Mouse (Mus musculus) c-Kit-positive CD71-positive TER-119-negative erythroid progenitor cells, embryonic 14.5 days (primary cell): ENCODE measurements around the gene Smoc1.

Experiments used
- DNase-seq: peaks from one replicate; pipeline ENCODE4 v3.0.0-alpha.2; 2013; ENCODE audit warnings: low read depth

The Smoc1 gene

DNA sequence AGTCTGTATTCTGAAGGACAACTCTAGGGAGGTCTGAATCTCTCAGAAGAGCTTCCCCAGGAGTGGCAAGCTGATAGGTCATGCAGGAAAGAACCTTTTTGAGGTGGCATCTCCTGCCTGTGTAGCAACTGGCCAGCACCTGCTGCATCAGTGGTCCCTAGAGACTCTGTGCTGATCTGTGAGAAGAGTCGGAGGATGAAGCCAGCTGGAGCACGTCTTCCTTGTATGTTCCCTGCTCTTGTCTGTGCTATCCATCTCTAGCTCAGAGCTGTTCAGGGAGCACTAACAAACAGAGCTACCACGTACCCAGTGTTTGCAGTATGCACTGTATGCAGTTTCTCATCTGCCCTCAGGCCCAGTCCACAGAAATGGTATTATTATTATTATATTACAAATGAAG lies 54.4 kb downstream of the Smoc1 start:
- no peak for DNase-seq

DNA sequence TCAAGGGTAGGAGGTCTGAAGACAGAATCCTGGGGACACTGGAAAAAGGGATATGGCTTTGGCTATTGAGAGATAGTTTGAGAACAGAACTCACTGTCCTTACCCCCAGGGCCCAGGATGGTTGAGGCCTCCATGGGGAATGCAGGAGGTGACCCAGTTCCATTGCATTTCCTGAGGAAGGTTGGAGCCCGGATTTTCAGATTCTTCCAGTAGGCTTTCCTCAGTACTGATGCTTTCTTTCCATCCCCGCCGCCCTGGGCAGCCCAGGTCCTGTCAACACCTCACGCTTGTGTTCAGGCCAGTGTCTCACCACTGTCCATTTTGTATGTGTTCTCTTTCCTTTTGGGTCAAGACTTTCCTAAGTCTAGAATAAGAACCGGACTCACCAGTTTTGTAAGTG lies 56.5 kb downstream of the Smoc1 start:
- DNase-seq, result no peak

DNA sequence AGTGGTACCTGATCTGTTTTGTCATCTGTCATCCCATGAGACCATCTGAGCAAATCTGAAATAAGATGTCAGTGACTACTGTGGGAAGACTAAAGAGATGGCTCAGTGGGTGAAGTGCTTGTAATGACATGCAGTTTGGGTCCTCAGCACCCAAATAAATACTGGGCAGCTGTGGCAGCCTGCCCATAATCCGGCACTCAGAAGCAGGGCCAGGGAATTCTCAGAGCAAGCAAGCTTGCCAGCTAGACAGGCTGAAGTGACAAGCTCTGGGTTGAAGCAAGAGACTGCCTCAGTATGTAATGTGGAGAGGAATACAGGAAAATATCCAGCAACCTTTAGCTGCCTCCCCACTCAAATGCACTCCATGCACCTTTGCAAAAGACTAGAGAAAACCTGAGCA lies 58.6 kb downstream of the Smoc1 start:
- no peak for DNase-seq

DNA sequence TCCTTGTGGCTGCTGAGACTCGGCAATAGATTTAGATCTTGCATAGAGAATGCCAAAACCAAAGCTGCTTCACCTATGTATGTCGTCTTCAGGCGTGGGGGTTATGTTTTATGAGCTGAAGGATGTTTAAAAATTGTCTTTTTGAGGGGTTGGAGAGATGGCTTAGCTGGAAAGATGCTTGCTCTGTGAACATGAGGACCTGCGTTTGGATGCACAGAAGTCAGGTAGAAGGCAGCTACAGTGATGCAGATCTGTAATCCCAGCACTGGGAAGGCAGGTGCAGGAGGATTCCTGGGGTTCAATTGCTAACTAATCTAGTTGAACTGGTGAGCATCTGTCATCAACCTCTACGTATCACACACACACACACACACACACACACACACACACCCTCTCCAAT lies 61.5 kb downstream of the Smoc1 start:
- no peak for DNase-seq

DNA sequence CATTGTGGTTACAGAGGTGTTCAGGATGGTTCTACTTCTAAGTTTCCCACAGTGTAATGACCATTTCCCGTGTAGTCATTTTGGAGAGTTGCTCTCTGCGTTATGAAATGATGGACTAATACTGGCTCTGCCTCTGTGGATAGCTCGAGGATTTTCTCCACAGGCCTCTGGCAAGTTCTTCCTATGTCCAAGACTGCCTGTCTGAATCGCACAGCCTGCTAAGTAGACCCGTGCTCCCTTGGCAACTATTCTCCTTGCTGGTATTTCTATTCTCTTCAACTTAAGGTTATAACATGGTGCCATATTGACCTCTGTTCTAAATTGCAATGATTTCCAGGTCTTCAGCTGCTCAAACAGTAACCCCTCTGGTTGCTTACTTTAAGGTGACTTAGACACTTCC lies 65.0 kb downstream of the Smoc1 start:
- DNase-seq, result no peak

DNA sequence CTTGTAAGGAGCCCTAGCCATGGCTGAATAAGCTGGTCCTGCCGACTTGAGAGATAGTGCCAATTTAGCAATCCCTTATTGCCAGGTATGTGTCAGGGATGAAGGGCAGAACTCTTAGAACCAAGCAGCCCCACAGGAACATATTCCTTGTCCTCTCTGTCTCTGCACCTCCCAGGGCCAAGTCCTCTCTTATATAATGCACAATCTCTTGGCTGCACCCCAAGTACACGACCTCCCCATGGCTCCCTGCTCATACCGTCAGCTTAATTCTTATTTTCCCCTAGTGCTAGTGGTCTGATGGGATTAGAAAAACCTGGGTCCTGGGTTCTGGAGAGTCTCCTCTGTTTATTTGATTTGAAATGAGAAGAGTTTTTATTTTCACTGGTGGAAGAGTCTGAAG lies 66.0 kb downstream of the Smoc1 start:
- no peak for DNase-seq

DNA sequence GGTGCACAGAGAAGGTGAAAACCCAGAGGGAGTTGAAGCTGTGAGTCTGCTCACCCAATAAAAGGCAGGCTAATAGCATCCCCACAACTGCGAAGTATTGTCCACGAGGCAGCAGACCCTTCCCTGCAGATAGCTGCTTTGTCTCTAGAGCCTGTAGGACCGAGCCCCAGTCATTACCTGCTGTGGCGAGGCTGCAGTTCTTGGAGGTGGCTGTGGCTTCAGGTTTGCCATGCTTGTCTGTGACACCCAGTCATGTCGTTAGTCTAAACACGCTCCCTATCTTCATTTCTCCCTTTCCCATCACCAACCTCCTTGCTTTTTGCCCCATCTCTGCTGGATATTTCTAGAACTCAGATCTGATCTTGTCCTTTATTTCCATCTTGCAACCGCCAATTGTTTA lies 66.6 kb downstream of the Smoc1 start:
- no peak for DNase-seq

DNA sequence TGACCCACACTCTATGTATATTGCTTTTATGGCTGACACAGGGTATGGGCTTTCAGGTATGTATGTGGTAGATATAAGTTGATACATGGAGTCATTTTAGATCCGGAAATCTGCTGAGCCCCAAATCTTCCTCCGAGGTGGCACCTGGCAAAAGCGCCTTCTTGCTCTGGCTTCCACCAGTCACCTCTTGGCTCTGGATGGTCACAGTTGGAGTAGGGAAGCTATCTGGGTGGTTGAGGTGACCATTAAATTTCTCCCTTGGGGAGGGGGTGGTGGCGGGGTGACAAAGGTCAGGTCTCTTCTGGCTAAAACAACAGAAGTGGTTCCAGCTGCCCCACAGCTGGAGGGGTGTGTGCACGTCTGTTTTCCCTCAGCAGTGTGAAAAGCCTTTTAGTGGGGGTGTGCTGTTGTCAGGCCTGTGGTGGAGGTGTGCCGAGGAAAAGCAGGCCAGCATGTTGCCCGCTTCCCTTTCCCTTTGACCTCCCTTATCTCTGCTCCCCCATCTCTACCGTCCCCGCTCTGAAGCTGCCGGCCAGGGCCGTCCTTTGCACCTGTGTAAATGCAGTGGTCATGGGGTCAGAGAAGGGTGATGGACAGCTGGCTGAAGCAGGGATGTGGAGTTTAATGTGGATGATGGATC lies 68.3 kb downstream of the Smoc1 start:
- no peak for DNase-seq

DNA sequence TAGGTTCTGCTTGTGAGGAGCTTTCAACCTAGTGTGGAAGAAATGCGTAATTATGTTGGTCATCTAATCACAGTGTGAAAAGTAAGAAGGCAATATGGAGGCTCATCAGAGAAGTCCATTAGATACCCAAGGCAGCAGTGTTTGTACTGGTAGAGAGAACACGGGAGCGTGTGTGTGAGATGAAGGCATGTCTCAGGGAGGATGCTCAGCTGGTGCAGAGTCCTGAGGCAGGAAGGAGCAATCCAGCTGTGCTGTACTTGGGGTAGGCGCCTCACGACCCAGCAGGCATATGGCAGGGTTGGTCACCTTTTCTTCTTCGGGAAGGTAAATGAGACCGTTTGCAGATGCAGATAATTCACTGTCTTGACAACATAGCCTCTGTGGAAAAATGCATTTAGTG lies 70.7 kb downstream of the Smoc1 start:
- no peak for DNase-seq

DNA sequence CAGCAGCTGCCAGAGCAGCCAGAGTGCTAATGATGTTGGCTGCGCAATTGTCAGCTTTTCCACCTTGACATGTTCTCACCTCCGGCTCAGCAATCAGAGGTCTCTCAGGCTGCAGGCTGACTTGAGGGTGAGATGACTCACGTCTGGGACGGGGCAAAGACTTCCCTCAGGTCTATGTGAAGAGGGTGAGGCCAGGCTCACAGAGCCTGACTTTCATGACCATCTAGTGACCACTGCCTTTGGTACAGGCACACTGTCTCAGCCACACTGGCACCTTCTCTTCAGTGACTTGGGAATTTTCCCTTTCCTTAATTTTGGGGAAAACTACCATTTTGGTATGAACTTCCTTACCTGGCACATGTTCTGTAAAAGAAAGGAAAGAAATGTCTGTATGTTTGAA lies 71.1 kb downstream of the Smoc1 start:
- no peak for DNase-seq

DNA sequence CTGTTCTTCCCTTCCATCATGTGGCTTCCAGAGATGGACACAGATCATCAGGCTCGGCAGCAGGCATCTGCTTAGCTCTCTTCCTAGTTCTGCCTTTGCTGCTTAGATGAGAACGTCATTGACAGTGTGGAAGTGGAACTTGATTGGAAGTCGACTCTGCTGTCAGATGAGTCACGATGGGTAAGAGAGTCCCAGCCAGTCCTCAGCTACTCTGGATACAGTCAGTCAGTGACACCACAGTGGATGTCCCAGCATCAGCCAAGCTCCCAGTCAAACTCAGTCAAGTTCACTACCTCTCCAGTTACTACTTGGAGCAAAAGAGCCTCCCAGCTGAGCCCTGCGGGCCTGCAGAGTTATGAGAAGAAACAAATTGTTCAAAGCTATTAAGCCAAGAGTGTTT lies 72.6 kb downstream of the Smoc1 start:
- no peak for DNase-seq

DNA sequence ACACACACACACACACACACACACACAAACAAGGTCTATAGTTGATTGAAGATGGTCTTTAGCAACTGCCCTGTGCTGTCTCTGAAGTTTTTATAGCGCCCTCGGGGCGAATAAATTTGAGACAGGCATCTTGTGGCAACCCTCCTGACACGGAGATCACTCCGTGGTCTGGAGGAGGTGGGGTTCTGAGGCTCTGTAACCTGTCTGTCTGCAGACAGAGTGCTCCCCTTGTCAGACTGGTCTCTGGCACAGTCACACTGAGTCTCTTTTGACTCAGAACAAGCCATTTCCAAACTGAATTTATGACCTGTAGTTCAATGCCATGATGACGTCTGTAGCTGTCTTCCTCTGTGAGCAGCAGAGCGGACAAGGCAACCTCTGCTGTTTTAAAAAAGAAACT lies 75.1 kb downstream of the Smoc1 start:
- no peak for DNase-seq

DNA sequence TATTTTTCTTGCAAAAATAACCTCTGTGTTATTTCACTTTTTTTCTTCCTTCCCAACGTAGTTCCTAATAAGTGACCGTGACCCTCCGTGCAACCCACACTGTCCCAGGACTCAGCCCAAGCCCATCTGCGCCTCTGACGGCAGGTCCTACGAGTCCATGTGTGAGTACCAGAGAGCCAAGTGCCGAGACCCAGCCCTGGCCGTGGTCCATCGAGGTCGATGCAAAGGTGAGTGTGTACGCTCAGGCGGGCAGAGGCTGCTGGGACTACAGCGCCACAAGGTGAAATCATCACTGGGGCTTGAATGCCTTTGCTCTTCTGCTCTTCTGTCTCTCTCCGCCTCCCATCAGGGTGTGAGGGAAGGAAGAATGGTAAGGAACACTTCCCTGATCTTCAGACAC lies 77.9 kb downstream of the Smoc1 start:
- DNase-seq, result no peak

DNA sequence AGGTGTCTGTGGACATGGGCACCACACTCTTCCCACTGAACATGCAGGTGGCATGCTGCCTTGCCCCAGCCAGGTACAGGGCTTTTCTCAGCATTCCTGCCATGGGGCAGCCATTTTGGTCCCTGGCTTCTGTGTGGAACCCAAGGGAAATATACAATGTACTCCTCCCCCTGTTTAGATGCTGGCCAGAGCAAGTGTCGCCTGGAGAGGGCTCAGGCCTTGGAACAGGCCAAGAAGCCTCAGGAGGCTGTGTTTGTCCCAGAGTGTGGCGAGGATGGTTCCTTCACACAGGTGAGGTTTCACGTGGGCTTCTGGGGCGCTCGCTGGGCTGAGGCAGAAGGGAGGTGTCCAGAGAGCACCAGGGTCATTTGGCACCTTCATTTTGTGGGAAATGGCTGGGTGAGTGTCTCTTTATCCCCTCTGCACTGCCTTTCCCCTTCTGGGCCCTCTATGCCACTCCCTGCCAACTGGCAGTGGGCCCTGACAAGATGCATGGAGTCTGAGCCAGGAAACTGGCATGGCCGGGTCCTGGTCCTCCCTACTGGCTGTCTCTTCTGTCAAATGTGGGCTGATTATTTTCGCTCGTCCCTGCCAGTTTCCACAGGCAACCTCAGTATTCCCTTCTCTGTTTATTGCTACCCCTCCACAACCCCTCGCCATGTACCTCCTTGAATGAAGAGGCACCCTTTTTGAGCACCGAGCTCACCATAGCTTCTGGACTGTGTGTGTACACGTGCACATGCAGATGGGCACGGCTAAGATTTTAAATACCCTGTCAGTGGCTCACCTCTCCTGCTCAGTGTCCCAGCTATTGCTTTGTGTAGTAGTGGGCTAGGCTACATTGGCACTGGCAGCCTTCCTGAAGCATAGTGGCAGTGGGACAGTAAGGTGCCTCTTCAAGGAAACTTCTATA lies 79.4 kb downstream of the Smoc1 start:
- DNase-seq, result no peak

DNA sequence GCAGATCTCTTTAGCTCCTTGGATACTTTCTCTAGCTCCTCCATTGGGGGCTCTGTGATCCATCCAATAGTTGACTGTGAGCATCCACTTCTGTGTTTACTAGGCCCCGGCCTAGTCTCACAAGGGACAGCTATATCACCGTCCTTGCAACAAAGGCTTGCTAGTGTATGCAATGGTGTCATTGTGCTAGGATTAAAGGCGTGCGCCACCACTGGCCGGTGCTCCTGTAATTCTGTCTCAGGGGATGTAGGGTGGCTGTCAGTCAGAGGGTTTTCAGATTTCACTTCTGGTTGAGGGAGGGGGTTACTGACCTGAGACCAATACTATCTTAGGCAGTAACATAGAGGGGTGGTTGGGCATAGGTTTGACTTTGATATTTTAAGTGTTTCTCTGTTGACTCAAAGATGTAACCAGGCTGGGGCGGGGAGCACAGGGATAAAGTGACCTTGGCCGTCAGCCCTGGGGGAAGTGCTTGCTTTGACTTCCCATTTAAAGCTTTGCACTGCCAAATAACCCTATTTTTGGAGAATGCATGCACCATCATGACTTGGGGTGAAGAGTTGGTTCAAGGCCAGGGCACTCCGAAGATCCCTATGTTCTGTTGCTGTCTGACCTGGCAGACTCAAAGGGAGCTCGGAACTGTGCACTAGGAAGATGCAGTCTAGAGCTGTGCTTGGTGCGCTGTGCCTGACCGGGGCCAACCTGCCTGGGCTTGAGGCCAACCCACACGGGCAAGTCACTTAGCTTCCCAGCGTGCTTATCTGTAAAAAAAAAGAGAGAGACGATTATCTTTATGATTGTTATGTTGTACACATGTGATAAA lies 80.9 kb downstream of the Smoc1 start:
- no peak for DNase-seq

DNA sequence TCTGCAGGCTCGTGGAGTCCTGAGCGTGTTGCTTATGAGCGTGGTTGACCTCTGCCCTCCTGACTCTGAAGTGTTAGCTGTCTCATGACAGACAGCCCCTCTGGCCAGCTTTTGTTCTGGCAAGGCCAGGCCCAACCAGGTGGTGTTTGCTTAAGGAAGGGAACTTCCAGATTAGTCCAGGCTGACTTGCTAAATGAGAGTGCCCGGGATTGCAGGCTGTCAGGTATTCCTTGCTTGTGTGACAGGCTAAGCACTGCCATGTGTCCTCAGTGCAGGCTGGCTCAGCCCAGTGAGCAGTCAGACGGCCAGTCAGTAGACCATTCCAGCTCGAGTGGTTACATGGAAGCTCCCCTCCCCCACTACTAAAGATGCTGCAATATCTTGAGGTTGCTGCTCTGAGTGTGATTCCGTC lies 82.0 kb downstream of the Smoc1 start:
- no peak for DNase-seq

DNA sequence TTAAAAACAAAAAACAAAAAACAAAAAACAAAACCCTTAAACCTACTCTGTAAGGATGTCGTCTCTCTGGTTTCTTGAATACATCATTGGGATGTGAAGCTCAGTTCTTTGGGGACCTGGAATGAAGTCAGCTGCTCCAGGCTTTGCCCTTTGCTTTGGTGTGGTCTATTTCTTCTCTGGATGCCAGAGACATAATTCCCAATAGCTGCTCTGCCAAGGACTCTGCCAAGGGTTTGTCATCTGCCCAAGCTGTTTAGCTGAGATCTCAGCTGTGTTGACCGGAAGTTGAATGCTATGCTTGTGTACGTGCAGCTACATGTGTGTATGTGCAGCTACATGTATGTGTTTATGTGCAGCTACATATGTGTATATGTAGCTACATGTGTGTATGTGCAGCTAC lies 83.4 kb downstream of the Smoc1 start:
- no peak for DNase-seq

DNA sequence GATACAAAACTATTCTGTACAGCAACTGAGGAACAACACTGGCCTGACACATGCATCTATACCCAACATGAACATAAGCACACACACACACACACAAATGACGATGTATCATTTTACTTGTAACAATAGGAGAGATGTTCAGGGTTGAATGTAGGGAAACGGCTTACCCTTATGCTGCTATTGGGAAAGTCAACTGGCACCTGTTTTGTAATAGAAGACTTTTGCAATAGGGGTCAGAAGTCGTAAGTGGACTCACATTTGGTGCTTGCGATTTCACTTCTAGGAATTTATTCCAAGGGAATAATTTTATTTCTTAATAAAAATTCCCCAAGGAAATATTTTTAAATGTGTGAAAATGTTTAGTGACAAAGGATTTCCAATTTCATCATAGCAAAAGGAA lies 85.7 kb downstream of the Smoc1 start:
- DNase-seq, result no peak

DNA sequence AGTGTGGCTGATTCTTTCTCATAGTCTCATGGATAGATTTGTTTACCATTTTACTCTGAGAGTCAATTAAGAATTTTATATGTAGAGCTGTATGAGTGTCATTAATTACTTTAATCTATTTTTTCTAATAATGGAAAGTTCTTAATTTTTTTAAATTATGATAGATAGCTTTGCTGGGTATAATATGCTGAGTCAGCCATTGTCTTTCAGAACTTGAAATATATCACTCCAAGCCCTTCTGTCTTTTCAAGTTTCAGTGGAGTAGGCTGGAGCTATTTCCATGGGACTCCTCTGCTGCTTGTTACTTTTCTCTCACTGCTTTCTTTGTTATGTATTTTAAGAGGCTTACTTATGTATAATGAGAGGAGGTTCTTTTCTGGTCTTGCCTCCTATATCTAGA lies 93.7 kb downstream of the Smoc1 start:
- no peak for DNase-seq

DNA sequence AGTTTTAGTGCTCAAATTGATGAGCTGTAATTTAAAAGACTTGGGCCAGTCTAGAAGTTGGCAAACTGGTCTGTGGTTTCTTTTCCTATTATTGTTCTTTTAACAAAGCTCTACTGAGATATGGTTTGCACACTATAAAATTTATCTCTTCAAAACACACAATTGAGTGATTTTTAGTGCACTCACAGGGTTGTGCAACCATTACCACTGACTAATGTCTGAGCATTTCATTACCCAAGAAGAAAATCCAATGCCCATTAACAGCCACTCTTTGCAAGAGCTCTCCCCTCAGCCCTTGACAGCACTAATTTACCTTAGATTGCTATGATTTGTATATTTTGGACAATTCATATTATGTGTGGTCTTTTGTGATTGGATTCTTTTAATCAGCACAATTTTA lies 97.2 kb downstream of the Smoc1 start:
- no peak for DNase-seq

DNA sequence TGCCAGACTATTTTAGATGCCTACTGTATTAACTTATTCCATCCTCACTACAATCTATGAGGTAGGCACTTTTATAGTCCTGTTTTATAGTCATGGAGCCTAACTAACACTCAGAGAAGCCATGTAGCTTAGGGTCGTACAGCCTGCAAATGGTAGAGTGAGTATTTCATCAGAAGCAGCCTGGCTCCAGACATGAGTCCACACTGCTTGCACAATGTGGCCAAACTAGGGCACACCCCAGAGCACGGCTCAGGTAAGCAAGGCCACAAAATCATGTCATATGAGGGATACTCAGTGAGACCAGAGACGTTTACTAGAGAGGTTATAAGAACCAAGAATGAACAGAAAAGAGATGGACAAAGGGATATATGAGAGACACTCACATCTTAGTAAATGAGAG lies 100.2 kb downstream of the Smoc1 start:
- DNase-seq, result no peak

DNA sequence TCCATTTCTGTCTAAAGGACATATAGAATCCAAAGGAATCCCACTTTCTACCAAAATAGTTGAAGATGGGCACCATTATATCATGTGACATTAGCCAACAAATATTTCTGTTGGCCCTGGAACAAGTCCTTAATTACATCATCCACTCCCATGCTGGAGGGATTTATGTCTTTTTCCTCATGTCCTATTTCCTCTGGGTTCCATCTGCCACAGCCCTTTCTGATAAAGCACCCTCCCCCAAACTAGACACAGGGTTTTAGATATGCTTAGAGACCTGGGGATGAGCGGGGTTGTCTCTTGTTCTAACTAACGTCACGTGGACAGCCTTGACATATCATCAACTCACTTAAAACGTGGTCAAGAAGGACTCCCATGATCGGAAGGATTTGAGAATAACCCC lies 102.1 kb downstream of the Smoc1 start:
- no peak for DNase-seq

DNA sequence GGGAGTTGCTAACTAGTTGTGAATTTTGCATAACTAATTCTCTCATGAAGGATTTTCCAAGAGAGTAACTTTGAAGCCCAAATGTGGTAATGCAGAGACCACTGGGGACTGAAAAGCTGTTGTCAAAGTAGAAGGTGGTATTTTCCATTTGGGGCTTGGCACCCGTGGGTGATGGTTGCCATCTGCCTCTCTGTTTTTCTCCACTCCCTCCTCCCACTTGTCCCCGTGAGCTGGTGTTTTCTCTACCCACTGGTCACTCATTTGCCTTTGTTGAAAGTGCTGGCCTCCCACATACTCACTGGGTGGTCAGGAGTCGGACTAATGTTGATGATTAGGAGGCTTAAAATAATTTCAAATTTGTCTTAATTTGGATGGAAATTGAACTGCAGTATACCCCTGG lies 104.1 kb downstream of the Smoc1 start:
- no peak for DNase-seq
